Comparison of ENCODE assay signal across 8 mouse cellular contexts in the genomic region with DNA sequence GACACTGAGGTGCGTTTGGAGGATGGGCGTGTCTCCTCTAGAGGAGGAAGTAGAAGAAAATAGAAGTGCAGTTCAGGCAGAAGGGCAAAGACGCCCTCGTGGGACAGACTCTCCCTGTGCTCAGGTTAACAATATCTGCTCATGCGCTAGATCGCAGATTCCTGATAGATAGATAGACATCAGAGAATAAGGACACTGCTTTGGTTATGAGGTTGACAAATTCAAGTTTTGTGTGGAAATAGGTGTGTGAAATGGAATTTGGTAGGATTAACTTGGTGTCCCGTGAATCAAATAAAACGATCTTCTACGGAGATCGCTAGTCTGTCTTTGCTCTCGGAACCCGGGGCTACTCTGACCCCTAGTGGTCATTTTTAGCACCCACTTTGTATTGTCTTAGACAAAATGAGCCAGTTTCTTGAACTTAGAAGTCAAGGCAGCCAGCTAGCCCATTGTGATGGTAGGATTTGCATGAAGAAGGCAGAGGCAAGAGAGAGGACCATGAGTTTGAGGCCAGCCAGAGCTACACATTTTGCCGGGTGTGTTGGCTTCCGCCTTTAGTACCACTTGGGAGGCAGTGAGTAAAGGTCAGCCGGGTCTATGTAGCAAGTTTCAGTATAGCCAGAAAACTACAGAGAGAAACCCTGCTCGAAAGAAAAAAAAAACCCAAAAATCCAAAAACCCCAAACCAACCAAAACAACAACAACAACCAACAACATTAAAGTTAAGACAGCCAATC. TPM values are rescaled to one million over a fixed set of nuclear protein-coding genes. Genes with fewer than 3 reads are reported as not detected.
A peak's percentile ranks its signal among the peaks of the same experiment; 100 is the strongest.
DNase-seq lines count a peak whose midpoint lies in the region; ATAC-seq and TF ChIP-seq lines count a peak whose summit lies in the region.

No protein-coding gene starts in this region.

- TF ChIP-seq POLR2A in liver, adult 2 months (IDR thresholded peaks at IDR 0.05; ENCODE audit: extremely low read depth, insufficient read depth, low read length): no peak

- 0 out of 2 replicates have a peak, but pooled peaks cover 3% of the 10 kb centered on the region for H3K9me3 ChIP-seq in embryonic facial prominence, embryonic 10.5 days
- no peaks in the 10 kb centered on the region for H3K9me3 ChIP-seq in heart, embryonic 13.5 days
- no peaks in the 10 kb centered on the region for H3K9me3 ChIP-seq in kidney, embryonic 15.5 days (replicated peaks)
- H3K9me3 ChIP-seq in midbrain, postnatal 0 days (ENCODE audit: low read length): no peaks in the 10 kb centered on the region

- peak; percentile 78 for ATAC-seq in CD4-positive, CD25-positive, alpha-beta regulatory T cell, adult 4 months
- no peak for ATAC-seq in heart, embryonic 13.5 days (ENCODE audit: extremely low read depth, insufficient number of reproducible peaks, low FRiP score, low TSS enrichment)
- ATAC-seq in kidney, embryonic 15.5 days (replicated peaks; ENCODE audit: low FRiP score): 0 out of 2 replicates have a peak, but pooled peaks have one; percentile 36
- peak; percentile 52; the same call in 1 of the 2 replicates for ATAC-seq in midbrain, postnatal 0 days (ENCODE audit: low FRiP score)

- H3K36me3 ChIP-seq in embryonic facial prominence, embryonic 10.5 days (replicated peaks): no peaks in the 10 kb centered on the region
- H3K36me3 ChIP-seq in heart, embryonic 13.5 days: peaks cover 48% of the 10 kb centered on the region
- H3K36me3 ChIP-seq in kidney, embryonic 15.5 days: peaks cover 48% of the 10 kb centered on the region
- no peaks in the 10 kb centered on the region for H3K36me3 ChIP-seq in liver, adult 2 months (ENCODE audit: control insufficient read depth, insufficient read depth, low read length)
- no peaks in the 10 kb centered on the region for H3K36me3 ChIP-seq in midbrain, postnatal 0 days (ENCODE audit: insufficient read depth, low read length)

- H3K9ac ChIP-seq in heart, embryonic 13.5 days: no peak overlapping the region
- H3K9ac ChIP-seq in kidney, embryonic 15.5 days: no peak overlapping the region
- no peak overlapping the region for H3K9ac ChIP-seq in liver, adult 2 months (ENCODE audit: low read depth, low read length)
- H3K9ac ChIP-seq in midbrain, postnatal 0 days (replicated peaks; ENCODE audit: low read length, poor library complexity, severe bottlenecking): no peak overlapping the region

- WGBS in embryonic facial prominence, embryonic 10.5 days: 21% methylated on average over 16 of the region's 16 CpGs
- 21% methylated on average over 16 of the region's 16 CpGs for WGBS in heart, embryonic 13.5 days
- 24% methylated on average over 16 of the region's 16 CpGs for WGBS in kidney, embryonic 15.5 days
- WGBS in liver, adult 2 months: 30% methylated on average over 16 of the region's 16 CpGs
- 23% methylated on average over 16 of the region's 16 CpGs for WGBS in midbrain, postnatal 0 days

- H3K27me3 ChIP-seq in embryonic facial prominence, embryonic 10.5 days (replicated peaks; ENCODE audit: low read depth, poor library complexity, severe bottlenecking): peaks cover 10% of the 10 kb centered on the region
- H3K27me3 ChIP-seq in heart, embryonic 13.5 days (replicated peaks): 0 out of 2 replicates have a peak, but pooled peaks cover 3% of the 10 kb centered on the region
- H3K27me3 ChIP-seq in kidney, embryonic 15.5 days: no peaks in the 10 kb centered on the region
- H3K27me3 ChIP-seq in liver, adult 2 months (ENCODE audit: control insufficient read depth, insufficient read depth, low read length): peaks cover 2% of the 10 kb centered on the region; the same call in 1 of the 2 replicates
- H3K27me3 ChIP-seq in midbrain, postnatal 0 days (ENCODE audit: insufficient read depth, low read length): no peaks in the 10 kb centered on the region

- DNase-seq in adrenal gland, postnatal 14 days: peak; percentile 77
- peak; percentile 65 for DNase-seq in embryonic facial prominence, embryonic 10.5 days (ENCODE audit: low spot score)
- DNase-seq in liver, adult 2 months (ENCODE audit: extremely low read depth, low read depth, low spot score): peak; percentile 30
- DNase-seq in midbrain, postnatal 0 days (ENCODE audit: low spot score): peak; percentile 82
- peak; percentile 46 for DNase-seq in telencephalon, adult 2 months (ENCODE audit: low read depth, low spot score)

- TF ChIP-seq CTCF in liver, adult 2 months (IDR thresholded peaks at IDR 0.05; ENCODE audit: low read depth, low read length): peak; percentile 40; the same call in 1 of the 2 replicates
- peak; percentile 92 for TF ChIP-seq CTCF in midbrain, postnatal 0 days (IDR thresholded peaks at IDR 0.05)

- peak overlapping the region; percentile 43 for H3K4me3 ChIP-seq in embryonic facial prominence, embryonic 10.5 days
- H3K4me3 ChIP-seq in heart, embryonic 13.5 days: peak overlapping the region; percentile 37
- peak overlapping the region; percentile 23 for H3K4me3 ChIP-seq in kidney, embryonic 15.5 days (replicated peaks)
- H3K4me3 ChIP-seq in liver, adult 2 months (ENCODE audit: insufficient read depth, low read depth, low read length): no peak overlapping the region
- 0 out of 2 replicates have a peak overlapping the region, but pooled peaks have one; percentile 15 for H3K4me3 ChIP-seq in midbrain, postnatal 0 days (ENCODE audit: low read depth, low read length)

- H3K4me2 ChIP-seq in heart, embryonic 13.5 days: peak overlapping the region; percentile 68
- H3K4me2 ChIP-seq in kidney, embryonic 15.5 days: peak overlapping the region; percentile 50
- peak overlapping the region; percentile 49 for H3K4me2 ChIP-seq in midbrain, postnatal 0 days (ENCODE audit: low read depth, low read length, poor library complexity, severe bottlenecking)

- no peaks in the 10 kb centered on the region for H3K79me2 ChIP-seq in liver, adult 2 months (ENCODE audit: control insufficient read depth, insufficient read depth, low read length)

- H3K4me1 ChIP-seq in embryonic facial prominence, embryonic 10.5 days: peaks cover 13% of the 10 kb centered on the region
- H3K4me1 ChIP-seq in heart, embryonic 13.5 days: peaks cover 7% of the 10 kb centered on the region; the same call in 1 of the 2 replicates
- peaks cover 24% of the 10 kb centered on the region for H3K4me1 ChIP-seq in kidney, embryonic 15.5 days
- no peaks in the 10 kb centered on the region for H3K4me1 ChIP-seq in liver, adult 2 months (ENCODE audit: control insufficient read depth, insufficient read depth, low read length)
- 0 out of 2 replicates have a peak, but pooled peaks cover 3% of the 10 kb centered on the region for H3K4me1 ChIP-seq in midbrain, postnatal 0 days (ENCODE audit: insufficient read depth, low read length)

- H3K27ac ChIP-seq in embryonic facial prominence, embryonic 10.5 days (replicated peaks): no peak overlapping the region
- no peak overlapping the region for H3K27ac ChIP-seq in heart, embryonic 13.5 days (replicated peaks)
- no peak overlapping the region for H3K27ac ChIP-seq in kidney, embryonic 15.5 days
- no peak overlapping the region for H3K27ac ChIP-seq in liver, adult 2 months (replicated peaks; ENCODE audit: insufficient read depth, low read depth, low read length)
- H3K27ac ChIP-seq in midbrain, postnatal 0 days (ENCODE audit: low read depth, low read length): no peak overlapping the region

RNA-seq across cellular contexts. Expression of a gene that starts 15.4 kb away (rescaled TPM):
- polyA plus RNA-seq in CD4-positive, CD25-positive, alpha-beta regulatory T cell, adult 4 months (2017; shearing (Covaris generic)): under 1 TPM; 0.71 to 0.95 TPM
- total RNA-seq in adrenal gland, postnatal 14 days (2021): 56.4 and 62.6 TPM in 2 replicates
- 4.3 and 7.7 TPM in 2 replicates for polyA plus RNA-seq in embryonic facial prominence, embryonic 10.5 days (2016; fragmentation: Nextera tagmentation; extraction: Ambion mirVana)
- polyA plus RNA-seq in heart, embryonic 13.5 days (2015; fragmentation: Nextera tagmentation; extraction: Ambion mirVana): 37.4 and 38.4 TPM in 2 replicates
- polyA plus RNA-seq in kidney, embryonic 15.5 days (2015; fragmentation: Nextera tagmentation; extraction: Ambion mirVana): 54.3 and 60.3 TPM in 2 replicates
- 1.3 and 1.7 TPM in 2 replicates for total RNA-seq in liver, adult 2 months (2014; rRNA removed)
- 2.9 and 3.0 TPM in 2 replicates for polyA plus RNA-seq in liver, adult 2 months (2012; rRNA removed)
- 26.9 and 42.1 TPM in 2 replicates for total RNA-seq in midbrain, postnatal 0 days (2014; rRNA removed)
- polyA plus RNA-seq in midbrain, postnatal 0 days (2015; fragmentation: Nextera tagmentation; extraction: Ambion mirVana): 5.6 and 5.7 TPM in 2 replicates

Comparison
In these comparisons a context has a peak if more than half of its experiments do, and no peak if none do; other contexts are left out.
1. DNase-seq: peak in every context shown above with its lines; median percentile 82 in midbrain, postnatal 0 days; 77 in adrenal gland, postnatal 14 days; 65 in embryonic facial prominence, embryonic 10.5 days; 46 in telencephalon, adult 2 months; 30 in liver, adult 2 months.